Mouse (Mus musculus) gastrocnemius, adult 8-10 months (tissue): ENCODE data around the gene Lrrc31. TPM values are rescaled to one million over a fixed set of nuclear protein-coding genes. Genes with fewer than 3 reads are reported as not detected.
"Not testable (repeated sequence)": the region's sequence is repeated elsewhere in the genome, so short reads cannot be mapped to it uniquely, and the experiment has no call there.

Source experiments
- DNase-seq, 2 experiments: peaks; one replicate each; pipeline ENCODE4 v3.0.0; 2022; ENCODE audit warnings: low spot score in 2 of 2
- total RNA-seq, 4 experiments: library from RNA; stranded (reverse); gene quantifications; 2 replicates each; pipeline ENCODE4 v1.2.4; 2022

The Lrrc31 gene
- not detected for total RNA-seq

DNA sequence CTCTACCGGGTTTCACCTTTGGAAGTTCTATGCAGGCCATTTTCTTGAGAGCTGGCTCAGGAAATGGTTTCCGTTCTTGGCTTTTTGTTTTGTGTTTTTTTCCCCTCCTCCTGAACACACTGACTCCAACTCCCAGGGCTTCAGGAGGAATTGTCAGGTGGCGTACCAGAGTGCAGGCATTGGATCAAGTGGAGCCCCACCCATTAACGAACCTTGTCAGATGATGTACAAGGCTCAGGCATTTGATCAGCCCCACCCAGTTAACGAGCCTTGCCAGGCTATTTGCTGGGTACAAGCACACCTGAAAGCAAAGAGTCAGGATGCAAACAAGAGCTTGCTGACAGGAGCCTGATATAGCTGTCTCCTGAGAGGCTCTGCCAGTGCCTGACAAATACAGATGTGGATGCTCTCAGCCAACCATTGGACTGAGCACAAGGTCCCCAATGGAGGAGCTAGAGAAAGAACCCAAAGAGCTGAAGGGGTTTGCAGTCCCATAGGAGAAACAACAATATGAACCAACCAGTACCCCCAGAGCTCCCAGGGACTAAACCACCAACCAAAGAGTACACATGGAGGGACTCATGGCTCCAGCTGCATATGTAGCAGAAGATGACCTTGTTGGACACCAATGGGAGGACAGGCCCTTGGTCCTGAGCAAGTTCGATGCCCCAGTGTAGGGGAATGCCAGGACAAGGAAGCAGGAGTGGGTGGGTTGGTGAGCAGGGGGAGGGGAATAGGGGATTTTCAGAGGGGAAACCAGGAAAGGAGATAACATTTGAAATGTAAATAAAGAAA is at the start of gene Lrrc31:
Gene Lrrc31, minus strand, starts transcription at position 133 of the 795 bp plus-strand sequence.
- DNase-seq = not testable (repeated sequence)

DNA sequence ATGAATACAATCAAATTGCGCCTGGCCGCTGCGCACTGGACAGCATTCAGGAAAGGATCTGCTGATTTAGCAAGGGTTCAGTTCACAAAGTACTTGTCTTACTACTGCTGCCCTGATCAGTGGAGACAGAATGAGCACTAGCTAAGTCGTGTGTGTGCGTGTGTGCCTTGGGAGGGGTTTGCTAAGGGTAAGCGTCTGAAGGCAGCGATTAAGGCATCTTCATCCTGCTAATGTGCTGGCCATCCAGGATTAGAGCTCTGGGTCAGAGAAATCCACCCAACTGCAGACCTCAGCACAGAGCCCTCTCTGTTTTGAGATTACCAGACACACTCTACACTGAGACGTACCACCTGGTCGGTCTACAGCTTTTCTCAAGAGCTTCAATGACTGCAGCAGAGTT is 48.7 kb upstream of the Lrrc31 start:
- no peak for DNase-seq

DNA sequence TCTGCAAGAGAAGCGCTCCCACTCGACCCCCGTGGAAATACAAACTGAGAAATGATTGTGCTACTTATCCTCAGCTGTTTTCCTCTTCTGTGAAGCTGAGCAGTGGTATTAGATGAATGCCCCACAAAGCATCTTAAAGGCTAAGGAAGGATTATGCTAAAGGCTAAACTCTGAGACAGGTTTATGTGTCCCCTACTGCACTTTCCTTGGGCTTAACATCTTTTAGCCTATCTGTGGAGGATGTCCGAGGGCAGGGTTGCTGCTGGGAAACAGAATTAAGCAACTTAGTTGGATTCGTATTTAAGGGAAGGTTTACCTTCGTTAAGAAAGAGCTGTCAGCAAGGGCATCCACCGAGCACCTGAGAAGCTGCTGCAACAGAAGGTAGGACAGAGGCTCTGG is 46.4 kb upstream of the Lrrc31 start, which contains the start of gene Samd7:
Gene Samd7, plus strand, starts transcription at position 288 of the 400 bp plus-strand sequence.
- DNase-seq = no peak

DNA sequence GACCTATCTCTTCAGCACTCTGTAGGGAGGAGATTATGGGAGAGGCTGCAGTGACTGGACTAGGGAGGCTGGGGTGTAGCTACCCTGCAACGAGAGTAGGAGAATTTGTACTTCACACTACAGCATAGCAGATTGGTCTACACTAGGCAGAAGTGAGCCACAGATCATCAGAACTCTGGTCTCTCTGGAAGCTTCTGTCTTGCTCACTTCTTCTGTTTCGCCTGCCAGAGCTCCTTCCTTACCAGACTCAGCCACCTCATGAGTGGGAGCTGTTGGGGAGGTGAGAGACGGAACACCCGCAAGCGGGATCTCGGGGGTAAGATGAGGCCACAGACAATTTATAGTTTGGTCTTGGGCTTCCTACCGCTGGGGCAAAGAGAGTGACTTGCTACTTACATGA is 43.2 kb upstream of the Lrrc31 start:
- DNase-seq = no peak

DNA sequence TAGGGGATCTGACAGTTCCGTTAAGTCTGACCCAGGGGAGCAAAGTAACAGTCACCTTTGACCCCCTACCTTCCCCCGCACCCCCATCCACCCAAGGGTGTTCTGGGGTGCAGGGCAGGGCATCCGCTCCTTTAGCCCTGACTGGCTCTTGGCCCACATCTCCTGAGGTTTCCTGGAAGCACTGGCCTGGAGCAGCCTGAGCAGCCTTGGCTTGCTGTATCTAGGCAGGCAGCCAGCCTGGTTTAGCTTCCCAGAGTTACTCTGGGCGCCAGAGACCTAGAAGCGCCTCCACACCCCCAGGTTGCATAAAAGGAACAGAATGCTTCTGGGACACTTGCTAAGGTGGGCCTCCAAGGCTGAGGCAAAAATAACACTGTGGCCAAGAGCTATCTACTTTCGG is 41.7 kb upstream of the Lrrc31 start:
- DNase-seq = peak; percentile 43 to 67

DNA sequence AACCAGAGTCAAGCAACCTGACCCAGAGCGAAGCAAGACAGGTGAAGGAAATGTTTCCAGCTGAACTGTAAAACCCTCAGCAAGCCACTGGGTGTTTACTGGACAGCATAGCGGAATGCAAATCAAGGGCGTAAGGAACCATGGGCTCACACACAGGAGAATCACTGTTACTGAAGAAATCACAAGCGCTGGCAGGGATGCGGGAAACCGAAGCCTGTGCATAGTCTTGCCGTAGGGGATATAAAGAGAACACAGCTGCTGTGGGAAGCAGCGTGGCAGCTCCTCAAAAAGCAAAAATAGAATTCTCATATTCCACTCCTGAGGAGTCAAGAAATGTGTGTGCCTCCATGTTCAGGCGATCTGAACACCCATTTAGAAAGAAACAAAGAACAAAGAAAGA is 37.2 kb upstream of the Lrrc31 start:
- peak; percentile 39 to 63 for DNase-seq

DNA sequence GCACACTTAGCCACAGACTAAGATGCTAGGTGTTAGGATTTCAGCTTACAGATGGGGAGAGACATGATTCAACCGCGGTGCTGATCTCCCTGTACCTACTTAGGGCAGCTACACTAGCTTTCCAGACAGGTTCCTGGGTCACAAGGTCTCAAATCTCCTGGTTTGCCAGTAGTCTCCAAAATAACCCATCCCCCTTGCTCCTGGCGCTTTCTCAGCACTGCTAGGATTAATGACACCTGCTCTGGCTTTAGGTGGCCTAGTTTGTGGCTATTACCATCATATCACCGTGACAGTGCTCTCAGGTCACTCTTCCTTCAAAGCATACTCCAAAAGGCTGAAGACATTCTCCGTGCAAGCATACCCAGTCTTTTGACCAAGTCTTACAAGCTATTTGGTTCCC is 29.4 kb upstream of the Lrrc31 start:
- DNase-seq = peak; percentile 13 to 62

DNA sequence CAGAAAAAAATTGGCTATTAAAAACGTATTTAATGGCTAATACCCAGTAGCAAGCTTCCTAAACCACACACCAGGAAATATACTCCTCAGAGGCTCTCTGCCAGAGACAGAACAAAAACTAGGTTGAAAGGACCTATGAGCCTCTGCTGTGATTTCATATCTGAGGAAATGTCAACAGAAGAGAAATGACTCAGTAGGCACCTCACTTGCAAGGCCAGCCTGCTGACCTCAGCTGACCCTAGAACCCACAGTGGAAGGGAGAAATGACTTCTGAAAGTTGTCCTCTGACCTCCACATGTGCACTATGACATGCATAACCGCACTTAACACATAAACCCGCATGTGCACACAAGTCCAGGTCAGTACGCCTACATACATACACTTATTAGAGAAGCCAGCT is 27.6 kb upstream of the Lrrc31 start:
- DNase-seq = no peak

DNA sequence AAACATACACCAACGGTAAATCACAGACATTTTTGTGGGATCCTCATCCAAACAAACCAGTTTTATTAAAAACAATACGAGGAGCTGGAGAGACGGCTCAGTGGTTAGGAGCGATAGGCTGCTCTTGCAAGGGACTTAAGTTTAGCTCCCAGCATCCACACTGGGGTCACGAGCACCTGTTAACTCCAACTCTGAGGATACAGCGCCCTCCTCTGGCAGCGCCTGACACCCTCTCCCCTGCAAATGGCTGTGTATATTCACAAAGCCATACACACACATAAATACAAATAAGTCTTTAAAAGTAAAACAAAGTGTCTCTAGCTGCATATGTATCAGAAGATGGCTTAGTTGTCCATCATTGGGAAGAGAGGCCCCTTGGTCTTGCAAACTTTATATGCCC is 25.9 kb upstream of the Lrrc31 start:
- no peak for DNase-seq

DNA sequence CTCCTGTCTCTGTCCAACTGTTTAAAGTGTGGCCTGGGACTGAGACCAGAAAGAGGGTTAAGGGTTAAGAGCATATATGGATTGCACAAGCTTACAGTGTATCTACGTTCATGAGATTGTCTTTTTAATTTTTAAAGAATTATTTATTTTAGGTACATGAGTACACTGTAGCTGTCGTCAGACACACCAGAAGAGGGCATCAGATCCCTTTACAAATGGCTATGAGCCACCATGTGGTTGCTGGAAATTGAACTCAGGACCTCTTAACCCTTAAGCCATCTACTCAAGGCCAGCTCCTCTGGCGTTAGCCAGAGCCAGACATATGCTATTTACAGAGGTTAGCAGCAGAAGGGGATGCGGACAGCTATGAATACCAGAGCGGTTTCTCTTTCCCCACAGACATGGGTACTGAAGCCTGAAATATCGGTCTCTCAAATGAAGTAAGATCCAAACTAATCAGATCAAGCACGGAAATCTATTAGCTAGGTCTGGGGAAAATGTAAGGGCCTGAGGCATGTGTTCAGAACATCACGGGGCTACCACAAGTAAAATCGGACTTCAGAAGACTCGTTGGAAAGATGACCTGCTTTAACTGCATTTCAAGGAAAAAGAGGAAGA is 25.3 kb upstream of the Lrrc31 start:
- DNase-seq = no peak

DNA sequence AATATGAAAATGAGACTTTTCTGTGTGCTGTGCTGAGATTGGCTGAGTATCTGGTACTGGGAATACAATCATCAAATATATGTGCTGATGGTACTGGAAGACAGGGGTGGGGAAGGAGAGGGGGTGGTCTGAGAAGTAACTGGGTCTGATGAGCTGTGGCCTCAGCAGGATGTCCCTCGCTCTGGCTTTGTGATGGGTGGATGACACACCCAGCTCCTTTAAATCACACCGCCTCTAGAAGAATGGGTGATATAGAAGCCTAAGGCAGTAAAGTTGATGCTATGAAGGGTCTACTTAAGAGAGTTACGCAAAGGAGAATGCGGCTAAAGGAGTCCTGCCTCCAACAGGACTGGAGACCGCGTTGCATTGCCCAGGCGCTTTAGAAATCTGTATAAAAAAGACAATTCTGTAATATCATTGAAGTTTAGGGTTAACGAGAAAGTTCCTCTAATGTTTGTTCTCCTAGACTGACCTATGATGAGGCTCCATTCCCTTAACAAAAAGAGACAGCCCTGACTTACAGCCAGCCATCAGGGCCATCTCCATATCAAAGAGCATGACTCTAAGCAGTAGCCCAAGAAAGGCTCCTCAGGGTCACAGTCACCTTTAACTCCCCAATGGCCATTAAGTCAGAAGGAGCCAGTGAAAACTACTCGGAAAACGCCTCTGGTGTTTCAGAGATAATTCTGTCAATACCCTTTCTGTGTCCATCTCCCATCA is 24.6 kb upstream of the Lrrc31 start:
- no peak for DNase-seq

DNA sequence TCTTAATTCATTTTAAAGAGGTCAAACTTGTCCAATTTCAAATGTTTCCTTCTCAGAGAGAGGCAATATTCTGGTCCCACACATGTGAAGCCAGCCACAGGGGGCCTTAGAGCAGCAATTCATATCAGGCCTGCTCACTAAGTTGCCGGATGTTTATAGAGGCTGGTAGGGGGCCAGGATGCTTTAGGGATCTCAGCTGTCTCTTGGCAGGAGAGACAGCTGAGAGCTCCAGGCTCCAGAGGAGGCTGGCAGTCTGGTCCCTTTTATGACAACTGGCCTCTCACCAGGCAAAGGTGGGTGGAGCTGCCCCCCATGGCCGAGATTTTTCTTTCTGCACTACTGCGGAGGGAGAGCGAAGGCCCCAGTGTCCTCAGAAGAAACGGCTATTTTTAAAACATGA is 23.5 kb upstream of the Lrrc31 start:
- DNase-seq = peak in 1 of 2 experiments; percentile 33

DNA sequence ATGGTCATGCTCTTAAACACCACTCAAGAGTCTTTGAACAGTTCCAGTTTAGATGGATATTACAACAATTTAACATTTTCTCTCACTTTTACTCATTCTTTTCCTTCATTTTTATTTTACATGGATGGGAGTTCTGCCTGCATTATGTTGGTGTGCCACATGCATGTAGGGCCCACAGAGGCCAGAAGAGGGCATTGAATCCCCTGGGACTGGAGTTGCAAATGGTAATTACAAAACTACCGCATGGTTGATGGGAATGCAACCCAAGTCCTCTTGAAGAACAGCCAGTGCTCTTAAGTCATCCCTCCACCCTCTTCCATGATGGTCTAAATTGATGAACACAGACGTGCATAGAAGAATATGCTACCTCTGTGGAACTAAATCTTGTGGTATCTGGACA is 22.8 kb upstream of the Lrrc31 start:
- no peak for DNase-seq

DNA sequence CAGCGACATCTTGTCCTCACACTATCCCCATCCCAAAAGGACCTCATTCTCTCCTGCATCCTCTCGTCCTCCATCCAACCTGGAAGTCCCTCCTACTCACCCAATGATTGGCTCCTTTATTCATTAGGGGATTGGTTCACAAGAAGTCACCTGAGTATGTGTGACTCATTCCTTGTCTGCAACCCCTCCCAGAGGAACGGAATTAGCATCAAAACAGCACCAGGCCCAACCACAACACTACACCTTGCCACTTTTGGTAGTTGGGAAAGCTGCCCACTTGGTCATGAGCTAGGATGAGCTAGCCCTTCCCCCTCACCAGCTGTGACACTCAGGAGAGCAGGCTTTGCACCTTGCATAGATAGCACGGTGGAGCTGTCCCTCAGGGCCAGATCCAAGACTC is 22.4 kb upstream of the Lrrc31 start:
- DNase-seq = no peak

DNA sequence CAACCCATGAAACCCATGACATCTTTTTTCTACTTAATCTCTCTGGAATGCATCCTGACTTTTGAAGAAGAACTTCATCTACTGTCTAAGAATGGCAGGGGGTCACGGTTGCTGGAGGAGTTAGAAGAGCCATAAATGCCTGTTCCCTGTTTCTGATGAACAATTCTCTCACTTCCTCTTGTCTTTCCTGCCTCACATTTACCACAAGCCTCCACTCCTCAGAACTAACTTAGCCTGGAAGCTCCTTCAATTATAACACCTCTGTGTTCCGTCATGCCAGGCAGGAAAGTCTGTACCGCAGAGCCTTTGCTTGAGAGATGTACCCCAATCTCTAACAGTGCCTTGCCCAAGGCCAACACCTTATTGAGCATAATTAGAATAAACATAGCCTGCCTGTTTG is 19.0 kb upstream of the Lrrc31 start:
- DNase-seq = no peak

DNA sequence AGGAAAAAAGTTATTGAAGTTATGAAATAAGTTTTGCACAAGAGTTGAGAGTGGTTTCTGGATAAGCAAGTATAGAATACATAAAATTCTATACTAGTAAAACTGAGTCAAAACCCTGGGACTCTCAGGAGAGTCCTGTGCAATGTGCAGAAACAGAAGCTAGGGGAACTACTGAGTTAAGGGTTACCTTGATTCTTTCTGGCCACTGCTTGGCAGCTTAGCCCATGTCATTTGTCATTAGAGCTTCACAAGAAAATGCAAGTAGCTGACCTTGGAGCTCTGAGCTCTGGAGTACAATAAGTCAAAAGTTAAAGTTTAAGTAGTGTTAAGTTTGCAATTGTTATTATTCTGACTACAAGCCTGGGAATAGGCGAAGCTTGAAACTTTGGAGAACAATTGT is 13.7 kb upstream of the Lrrc31 start:
- DNase-seq = no peak

DNA sequence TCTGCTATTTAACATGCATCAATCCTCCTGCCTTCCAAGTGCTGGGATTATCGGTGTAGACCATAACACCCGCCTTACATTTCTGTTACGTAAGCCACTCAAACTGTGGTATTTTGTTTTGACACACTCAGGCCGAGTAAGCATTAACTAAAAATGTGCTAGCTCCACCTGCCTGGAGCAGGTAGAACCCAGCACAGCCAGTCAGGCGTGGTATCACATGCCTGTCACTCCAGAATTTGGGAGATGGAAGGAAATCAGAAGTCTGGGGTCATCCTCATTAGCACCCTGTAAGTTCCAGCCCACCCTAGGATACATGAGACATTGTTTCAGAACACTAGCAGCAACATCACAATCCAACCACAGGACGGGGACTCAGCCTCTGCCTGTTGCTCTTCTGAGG is 10.5 kb upstream of the Lrrc31 start:
- DNase-seq = no peak

DNA sequence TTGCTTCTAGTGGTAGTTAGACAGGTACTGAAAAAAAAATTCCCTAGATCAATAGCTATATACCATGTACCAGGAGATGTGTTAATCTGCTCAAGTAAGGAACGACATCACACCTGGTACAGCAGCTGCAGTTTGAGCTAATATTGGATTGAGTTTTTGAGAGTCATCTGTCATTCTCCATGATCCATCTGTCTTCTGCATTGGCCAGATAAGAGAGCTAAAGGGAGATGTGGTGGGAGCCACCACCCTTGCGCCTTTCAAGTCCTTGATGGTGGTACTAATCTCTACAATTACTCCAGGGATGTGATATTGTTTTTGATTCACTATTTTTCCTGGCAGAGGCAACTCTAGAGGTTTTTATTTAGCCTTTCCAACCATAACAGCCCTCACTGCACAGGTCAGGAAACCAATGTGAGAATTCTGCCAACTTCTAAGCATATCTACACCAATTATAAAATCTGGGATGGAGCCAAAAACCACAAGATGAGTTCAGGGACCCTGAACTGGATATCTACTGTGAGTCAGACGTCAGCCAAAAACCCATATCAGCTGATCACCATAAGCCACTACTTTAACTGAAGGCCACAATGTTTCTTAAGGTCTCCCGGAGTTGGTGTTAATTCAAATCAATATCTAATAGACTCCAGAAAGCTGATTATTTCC is 7.1 kb upstream of the Lrrc31 start:
- no peak for DNase-seq

DNA sequence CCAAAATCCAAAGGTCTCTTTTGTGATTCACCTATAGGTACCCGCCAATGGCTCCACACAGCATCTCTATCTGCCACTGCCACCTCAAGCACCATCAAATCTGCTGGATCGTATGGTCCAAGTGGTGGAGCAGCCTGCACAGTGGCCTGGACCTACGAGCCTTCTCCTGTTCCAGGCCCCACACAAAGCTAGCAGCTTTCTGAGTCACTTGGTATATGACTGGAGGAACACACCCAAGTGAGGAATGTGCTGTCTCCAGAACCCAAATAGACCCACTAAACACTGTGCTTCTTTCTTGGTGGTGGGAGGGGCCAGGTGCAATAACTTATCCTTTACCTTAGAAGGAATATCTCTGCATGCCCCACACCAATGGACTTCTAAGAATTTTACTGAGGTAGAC is 6.3 kb upstream of the Lrrc31 start:
- no peak for DNase-seq

DNA sequence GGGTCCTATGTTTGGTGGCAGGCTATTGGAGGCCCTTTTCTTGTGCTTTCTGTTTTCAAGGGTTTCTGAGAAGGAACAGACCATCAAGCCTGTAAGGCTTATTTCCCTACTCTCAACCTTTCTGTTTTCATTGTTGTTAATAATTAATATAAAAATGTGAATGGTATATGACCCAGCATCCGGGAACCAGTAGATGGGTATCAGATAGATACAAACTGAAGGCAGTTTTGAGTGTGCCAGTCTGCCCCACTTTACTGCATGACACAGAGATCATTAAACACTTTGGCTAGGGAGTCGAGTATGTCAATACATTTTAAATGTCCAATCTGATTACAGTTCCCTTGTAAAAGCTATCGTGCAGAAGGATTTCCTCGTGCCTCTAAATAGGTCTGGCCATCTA is 1.8 kb downstream of the Lrrc31 start:
- DNase-seq = no peak

DNA sequence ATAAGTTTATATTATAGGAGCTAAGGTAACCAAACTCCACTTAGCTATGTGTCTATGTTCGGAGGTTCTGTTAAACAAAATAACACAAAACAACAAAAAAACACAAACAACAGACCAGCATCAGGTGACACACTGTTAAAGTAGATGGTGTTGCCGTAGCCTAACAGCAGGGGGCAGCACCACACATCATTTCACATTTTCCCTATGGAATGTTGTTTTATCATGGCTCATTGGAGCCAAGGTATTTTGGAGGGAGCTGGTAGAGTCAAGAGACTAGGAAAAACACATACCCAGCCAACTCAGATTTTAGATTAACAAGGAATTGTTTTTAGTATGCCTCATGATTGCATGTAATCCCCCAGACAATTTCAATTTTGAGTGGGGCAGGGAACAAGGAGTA is 3.3 kb downstream of the Lrrc31 start:
- DNase-seq = peak; percentile 5 to 7

DNA sequence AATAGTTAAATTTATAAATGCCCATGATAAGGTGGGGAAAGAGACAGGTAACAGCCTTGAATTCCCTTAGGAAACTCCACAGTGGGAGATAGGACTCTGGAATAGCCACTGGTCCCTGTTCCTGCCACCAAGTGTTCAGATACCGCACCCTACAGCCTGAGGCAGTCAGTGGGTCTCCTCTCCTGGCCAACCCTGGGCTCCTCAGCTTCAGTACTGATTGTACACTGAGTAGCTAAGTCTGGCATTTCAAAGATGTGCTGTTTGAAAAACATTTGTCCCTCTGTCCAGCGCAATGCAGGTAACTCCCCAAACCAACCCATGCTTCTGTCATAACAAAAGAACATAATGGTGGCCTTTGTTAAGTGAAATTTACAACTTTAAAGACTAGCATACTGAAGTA is 4.0 kb downstream of the Lrrc31 start:
- no peak for DNase-seq
